Mouse (Mus musculus): Measurements from ENCODE around the gene Nrxn1.

Gene Nrxn1

GRCm38 (mm10) chr17:90615019-90615418, 477.9 kb downstream of the Nrxn1 start:
- ChIA-PET CTCF (no interaction called here), POLR2A (no interaction called here)

GRCm38 (mm10) chr17:90607427-90607806, 485.5 kb downstream of the Nrxn1 start:
- POLR2A ChIA-PET, result interaction anchor here in 1 of 4 experiments (0.6 kb wide), 2 partner anchors 27 to 500 kb away, joined by 3 to 5 read pairs; no protein-coding TSS in a partner anchor
- CTCF ChIA-PET, result no interaction called here

- ChIA-PET POLR2A (interaction anchor here in 1 of 4 experiments (0.6 to 0.7 kb wide), 3 partner anchors 27 to 623 kb away, joined by 3 to 6 read pairs (median 5); no protein-coding TSS in a partner anchor), CTCF (no interaction called here)
Measured at GRCm38 (mm10) chr17:90606718-90607426, 486.0 kb downstream of the Nrxn1 start.

DNA sequence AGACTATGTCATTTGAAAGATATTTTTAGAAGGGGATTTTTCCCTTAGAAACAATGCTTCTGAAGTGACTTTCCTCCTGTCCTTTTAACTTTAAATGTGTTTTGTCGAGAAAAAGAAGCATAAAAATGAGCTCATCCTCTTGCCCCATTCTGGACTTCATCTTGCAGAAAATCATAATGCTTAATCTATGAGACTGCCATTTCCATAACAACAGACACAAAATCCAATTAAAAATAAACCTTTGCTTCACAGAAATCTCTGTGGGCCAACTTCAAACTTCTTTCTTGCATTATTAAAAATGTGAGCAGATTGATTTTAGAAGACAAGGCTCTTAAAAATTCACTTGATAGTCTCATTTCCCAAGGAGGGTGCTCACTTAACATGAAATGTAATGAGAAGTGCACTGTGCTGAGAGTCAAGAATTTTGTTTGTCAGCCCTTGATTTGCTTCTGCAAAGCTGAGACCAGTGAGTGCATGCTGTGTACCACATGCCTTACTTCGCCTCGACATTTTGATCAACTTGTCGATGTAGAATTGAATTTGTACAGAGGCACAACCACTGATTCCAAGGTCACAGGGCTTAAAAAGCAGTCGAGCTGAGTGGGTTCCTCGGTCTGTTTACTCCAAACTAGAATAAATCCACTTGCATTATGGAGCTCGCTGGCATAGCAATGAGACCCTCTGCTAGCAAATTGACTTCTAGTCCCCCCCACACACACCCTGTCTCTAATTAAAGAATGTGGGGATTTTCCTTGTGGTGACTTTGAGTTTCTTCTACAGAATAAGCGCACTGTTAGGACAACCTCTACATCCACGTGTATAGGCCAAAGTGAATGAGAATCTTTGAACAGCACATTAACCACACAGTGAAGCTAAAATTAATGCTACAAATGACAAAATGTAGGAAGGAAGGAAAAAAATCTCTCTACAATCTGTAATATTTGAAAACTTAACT, 493.0 kb downstream of the Nrxn1 start:
- ChIA-PET POLR2A (no interaction called here), CTCF (interaction anchor here in 1 of 4 experiments (0.7 kb wide), 1 partner anchor 945 kb away, joined by 4 read pairs; no protein-coding TSS in a partner anchor)

- CTCF ChIA-PET, result no interaction called here
Measured at GRCm38 (mm10) chr17:90594798-90595533, 497.9 kb downstream of the Nrxn1 start.

DNA sequence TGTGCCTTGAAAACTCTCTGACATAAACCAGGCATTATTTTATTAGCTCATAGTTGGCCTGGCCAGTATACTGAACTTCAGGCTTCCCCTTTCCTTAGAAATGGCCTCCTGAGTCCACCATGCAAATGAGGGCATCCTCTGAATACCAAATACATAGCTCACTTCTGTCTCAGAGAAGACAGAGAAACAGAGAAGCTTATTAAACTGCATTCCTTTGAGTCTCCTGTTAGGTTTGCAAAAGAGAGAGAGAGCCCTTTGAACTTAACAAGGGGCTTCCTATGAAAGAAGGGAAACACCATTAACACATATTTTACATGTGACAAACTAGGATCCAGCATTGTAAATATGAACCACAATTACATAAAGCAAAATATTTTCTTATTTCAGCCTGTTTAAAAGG, 506.0 kb downstream of the Nrxn1 start:
- POLR2A ChIA-PET, result interaction anchor here in 1 of 4 experiments (0.6 kb wide), 1 partner anchor 105 kb away, joined by 3 read pairs; no protein-coding TSS in a partner anchor

More at GRCm38 (mm10) chr17:90594798-90595533, 497.9 kb downstream of the Nrxn1 start:
- POLR2A ChIA-PET, result no interaction called here

GRCm38 (mm10) chr17:90584666-90585195, 508.1 kb downstream of the Nrxn1 start:
- CTCF ChIA-PET, result no interaction called here
- POLR2A ChIA-PET, result interaction anchor here in 1 of 4 experiments (0.6 kb wide), 1 partner anchor 1680 kb away, joined by 3 read pairs; no protein-coding TSS in a partner anchor

More for the DNA sequence above, 506.0 kb downstream of the Nrxn1 start:
- CTCF ChIA-PET, result no interaction called here

DNA sequence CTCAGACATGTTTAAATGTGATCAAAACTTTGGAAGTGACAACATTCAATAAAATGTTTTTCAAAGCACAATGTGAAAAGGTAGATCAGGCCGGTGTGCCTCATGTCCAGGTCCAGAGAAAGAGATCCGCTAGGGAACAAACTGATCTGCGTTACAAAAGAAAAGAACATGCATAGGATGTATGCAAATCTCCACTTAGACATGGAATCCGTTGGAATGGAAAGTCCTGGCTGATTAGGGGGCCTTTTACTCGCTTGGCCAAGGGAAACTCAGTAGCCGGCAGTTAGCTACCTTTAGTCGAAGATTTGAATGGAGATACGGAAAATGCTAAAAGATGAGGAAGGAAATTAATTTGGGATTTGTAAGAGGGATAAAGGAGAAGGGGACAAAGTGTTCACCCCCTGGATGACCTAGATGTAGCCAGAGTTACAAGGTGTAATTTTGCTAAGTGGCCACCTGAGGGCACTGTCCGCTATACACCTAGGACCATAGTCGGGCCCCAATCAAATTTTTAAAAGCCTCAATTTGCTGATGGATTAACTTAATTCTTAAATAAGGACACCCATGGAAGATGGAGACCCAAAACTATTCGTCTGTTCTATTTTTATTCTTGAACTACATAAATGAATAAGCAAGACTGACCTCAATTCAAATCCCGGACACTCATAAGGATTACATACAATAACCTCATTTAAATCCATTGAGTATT, 508.9 kb downstream of the Nrxn1 start:
- POLR2A ChIA-PET, result no interaction called here

GRCm38 (mm10) chr17:90583196-90583595, 509.7 kb downstream of the Nrxn1 start:
- POLR2A ChIA-PET, result no interaction called here

More for the DNA sequence above, 508.9 kb downstream of the Nrxn1 start:
- CTCF ChIA-PET, result no interaction called here

GRCm38 (mm10) chr17:90569877-90570276, 523.0 kb downstream of the Nrxn1 start:
- ChIA-PET POLR2A (no interaction called here), CTCF (no interaction called here)

More at GRCm38 (mm10) chr17:90583196-90583595, 509.7 kb downstream of the Nrxn1 start:
- CTCF ChIA-PET, result no interaction called here

DNA sequence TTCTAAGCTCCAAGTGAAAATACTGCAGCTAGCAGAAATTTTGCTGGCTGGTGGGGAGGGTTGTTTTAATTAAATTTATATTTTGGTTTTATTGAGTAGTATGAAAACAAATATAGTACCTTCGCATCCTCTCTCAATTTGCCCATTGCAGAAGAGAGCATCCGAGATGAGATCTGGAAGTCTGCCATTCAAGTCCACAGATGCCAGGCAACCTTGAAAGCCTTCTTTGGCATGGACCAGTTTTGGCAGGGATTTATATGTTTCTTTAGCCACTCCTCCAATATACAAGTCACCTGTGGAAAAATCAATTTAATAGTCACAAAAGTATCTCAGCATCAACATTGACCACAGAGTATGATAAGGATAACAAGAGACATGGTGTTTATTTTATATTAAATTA, 527.7 kb downstream of the Nrxn1 start:
- POLR2A ChIA-PET, result no interaction called here
- CTCF ChIA-PET, result interaction anchor here in 1 of 4 experiments (0.5 kb wide), 1 partner anchor 1812 kb away, joined by 5 read pairs; no protein-coding TSS in a partner anchor

DNA sequence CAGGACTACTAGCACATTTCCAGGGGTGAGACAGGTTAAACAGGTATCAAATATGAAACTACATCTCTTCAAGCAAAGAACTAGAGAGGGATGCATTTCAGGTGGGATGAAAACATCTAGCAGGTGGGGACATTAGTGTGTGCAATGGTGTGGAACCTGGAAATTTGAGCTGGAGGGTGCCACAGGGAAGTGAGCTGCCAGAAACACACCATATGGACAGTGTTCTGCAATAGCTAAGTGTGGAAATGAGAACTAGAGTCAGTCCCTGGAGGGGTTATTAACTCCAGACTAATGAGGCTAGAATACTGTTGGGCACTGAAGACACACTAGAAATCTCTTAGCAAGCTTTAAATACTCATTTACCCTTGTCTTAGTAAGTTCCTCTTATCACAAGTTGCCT, 536.5 kb downstream of the Nrxn1 start:
- POLR2A ChIA-PET, result no interaction called here
- CTCF ChIA-PET, result no interaction called here

- CTCF ChIA-PET, result no interaction called here
- POLR2A ChIA-PET, result no interaction called here
Measured at GRCm38 (mm10) chr17:90550415-90550814, 542.5 kb downstream of the Nrxn1 start.

DNA sequence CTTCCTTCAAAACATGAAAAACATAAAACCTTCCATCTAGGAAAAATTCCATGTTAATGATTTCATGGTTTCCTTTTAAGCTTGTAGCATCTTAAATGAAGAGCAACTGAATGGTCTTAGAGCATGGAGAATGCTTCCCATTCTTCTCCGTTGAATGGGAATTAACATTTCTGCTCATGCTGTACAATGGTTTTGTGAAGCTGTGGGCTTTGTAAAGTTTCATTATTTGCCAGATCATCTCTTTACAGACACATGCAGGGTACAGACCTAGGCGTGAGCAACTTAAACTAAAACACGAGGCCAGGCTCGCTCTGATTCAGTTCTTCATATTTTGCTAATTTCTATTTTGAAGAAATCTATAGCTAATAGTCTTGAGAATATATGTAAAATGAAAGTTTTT, 546.1 kb downstream of the Nrxn1 start:
- ChIA-PET POLR2A (no interaction called here), CTCF (no interaction called here)

GRCm38 (mm10) chr17:90544639-90545259, 548.1 kb downstream of the Nrxn1 start:
- ChIA-PET POLR2A (no interaction called here), CTCF (no interaction called here)

DNA sequence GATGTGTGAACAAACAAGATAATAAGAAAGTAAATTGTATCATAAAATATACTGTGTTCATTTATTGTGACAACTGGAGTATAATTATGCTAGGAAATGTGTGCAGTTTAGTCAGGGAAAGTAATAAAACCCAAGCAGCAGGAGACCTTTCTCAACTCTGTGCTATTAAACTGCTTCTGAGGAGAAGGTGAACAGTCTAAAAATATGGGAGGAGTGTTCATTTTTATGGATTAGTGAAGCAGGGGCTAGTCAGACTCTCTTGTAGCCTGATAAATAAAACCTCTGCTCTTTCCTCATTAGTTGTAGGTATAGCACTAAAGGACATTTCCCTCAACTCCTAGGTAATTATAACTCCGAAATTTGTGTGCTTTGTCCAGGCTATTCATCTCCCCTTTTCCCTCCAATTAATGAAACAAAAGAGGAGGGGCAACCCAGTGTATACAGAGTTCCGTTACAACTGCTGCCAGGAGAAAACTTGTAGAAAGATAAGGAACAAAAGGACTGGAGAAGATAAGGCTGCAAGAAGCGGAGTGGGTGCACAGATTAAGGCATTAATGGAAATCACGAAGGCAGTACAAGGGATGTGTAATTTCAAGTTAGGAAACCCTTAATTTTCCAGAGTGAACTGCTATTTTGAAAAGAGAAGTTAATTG, 548.8 kb downstream of the Nrxn1 start:
- POLR2A ChIA-PET, result no interaction called here
- CTCF ChIA-PET, result no interaction called here

DNA sequence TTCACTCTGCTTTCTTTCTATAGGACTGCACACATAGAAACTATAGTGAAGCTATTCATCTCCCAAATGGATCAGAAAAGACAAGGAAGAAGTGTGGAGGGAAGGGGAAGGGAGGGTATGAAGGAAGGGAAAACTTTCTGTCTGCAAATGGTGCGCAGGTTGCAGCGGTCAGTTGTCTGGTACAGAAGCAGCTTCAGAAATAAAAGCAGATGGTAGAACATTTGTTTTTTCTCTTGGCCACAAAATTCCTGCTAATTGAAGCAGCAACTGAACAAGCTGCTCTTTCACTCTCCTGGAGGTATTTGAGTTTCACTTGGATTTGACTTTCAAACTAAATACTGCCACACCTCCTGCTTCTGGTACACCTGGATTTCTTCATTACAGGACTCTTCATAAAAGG, 561.4 kb downstream of the Nrxn1 start:
- ChIA-PET CTCF (no interaction called here), POLR2A (interaction anchor here in 1 of 4 experiments (1.1 kb wide), 1 partner anchor 47 kb away, joined by 3 read pairs; no protein-coding TSS in a partner anchor)

- ChIA-PET POLR2A (no interaction called here), CTCF (no interaction called here)
Measured at GRCm38 (mm10) chr17:90506026-90506425, 586.8 kb downstream of the Nrxn1 start.

All from embryonic stem cell, embryonic (primary cell).